Mouse (Mus musculus): ENCODE data around the gene Spg11.

DNA sequence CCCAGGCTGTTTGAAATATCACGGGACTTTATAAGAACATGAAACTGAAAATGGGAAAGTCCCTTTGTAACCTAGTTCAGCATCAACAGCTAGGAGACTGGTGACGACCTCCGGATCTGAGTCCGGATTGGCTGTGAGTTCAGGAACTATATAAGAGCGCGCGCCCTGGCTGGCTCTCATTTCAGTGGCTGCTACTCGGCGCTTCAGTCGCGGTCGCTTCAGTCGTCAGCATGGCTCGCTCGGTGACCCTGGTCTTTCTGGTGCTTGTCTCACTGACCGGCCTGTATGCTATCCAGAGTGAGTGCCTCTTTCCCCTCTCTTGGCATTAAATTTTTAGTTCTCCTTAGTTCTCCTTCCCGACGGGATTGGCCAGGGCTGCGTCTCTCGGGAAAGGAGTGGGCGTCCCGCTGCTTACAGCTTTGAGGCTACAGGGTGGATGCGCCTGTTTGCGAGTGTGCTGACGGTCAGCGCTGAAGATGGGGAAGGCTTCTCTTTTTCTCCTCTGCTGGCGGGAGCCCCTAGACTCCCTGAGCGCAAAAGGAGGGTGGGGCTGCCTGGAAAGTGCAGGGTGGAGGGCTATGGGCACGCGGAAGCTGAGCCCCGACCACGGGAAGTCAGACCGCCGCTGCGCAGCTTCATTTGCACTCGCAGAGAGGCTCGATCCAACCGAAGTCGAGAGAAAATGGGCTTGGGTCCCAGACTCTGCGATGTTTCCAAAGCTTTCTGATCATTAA lies 29.5 kb upstream of the Spg11 start, which contains the start of gene B2m:
- TF ChIP-seq CTCF (IDR thresholded peaks at IDR 0.05; ENCODE audit: borderline replicate concordance, control insufficient read depth, extremely low read depth, insufficient read depth, low read length, poor library complexity): 0 out of 2 replicates have a peak, but pooled peaks have one; percentile 13
- TF ChIP-seq POLR2A (IDR thresholded peaks at IDR 0.05; ENCODE audit: control insufficient read depth, extremely low read depth, insufficient read depth, low read length, poor library complexity): peak; percentile 98

Data from thymus, adult 2 months (tissue).